Mouse (Mus musculus) neutrophil, adult 5-6 weeks (primary cell): Measurements from ENCODE around the gene Otp. TPM values are rescaled to one million over a fixed set of nuclear protein-coding genes. Genes with fewer than 3 reads are reported as not detected.

ENCODE experiments used
- ATAC-seq: fragments of 151-379, 151-347 bp; 2 replicates; pipeline ENCODE4 v1.8.0; 2017; ENCODE audit warnings: mild to moderate bottlenecking, moderate TSS enrichment; ENCODE audit not compliant: insufficient number of reproducible peaks, poor library complexity, low FRiP score, severe bottlenecking; ENCODE audit errors: extremely low read depth
- total RNA-seq: library from RNA; stranded (forward); fragments of 200-1000 nt; gene quantifications from 2 replicates; pipeline ENCODE4 v1.2.3, GENCODE M21; 2017

Otp gene
- total RNA-seq, 1 experiment from 2014 or later = not detected

- ATAC-seq = no peak
These were observed 52.7 kb downstream of the Otp start for GRCm38 (mm10) chr13:94928086-94928485.

Other genes starting within 250 kb of the Otp start
- gene Tbca, start 86.7 kb upstream of the Otp start, total RNA-seq = 50.7 and 53.5 TPM in 2 replicates
- gene Wdr41, start 100.7 kb downstream of the Otp start, total RNA-seq = 11.3 and 12.3 TPM in 2 replicates